Mouse (Mus musculus): ENCODE results near the gene Gm11569.

DNA sequence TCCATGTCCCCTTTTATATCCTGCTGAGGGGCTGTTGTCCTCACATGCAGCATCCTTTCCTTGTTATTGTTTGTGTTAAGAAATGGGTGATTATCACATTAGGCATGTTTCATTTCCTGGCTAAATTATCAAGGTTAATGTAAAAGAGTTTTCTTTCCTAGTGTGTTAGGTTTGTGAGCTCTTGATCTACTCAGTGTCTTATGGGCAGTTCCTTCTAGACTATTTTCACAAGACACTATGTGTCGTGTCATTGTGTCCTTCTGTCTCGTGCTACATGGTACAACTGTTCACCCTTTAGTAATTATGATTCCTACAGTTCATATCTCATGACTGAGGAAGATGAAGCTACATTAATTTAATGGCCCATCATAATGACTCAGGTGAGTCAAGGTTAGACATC, 5.4 kb downstream of the Gm11569 start, which contains the start of gene Gm11596:
- TF ChIP-seq CTCF (IDR thresholded peaks at IDR 0.05; ENCODE audit: borderline replicate concordance, insufficient read depth, low read length) (no peak), POLR2A (IDR thresholded peaks at IDR 0.05; ENCODE audit: low read depth, low read length) (no peak)

Measured in embryonic fibroblast, embryonic 13.5 days (primary cell).